Mouse (Mus musculus): ENCODE data around the gene Sh3kbp1.

DNA sequence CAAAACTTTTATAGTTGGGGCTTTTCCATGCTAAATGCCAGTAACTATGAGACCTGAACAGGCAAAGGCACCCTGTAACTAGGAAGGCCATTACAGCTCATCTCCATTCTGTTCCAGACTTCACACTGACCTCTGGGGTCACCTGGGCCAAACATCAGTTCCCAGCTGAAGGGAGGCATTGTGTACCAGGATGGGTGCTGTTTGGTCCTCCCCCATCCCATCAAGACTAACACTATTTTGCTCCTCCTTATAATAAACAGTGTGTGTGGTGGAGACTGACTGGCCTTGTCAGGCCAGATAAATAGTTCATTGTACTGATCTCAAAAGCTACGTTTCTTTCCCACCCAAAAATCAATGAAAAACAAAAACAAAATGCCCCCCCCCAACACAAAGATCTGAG, 138.8 kb downstream of the Sh3kbp1 start:
- no peak for TF ChIP-seq CTCF (IDR thresholded peaks at IDR 0.05; ENCODE audit: low read depth)
- TF ChIP-seq EP300 (IDR thresholded peaks at IDR 0.05; ENCODE audit: low read depth) = no peak
